Mouse (Mus musculus): ENCODE measurements at regions not wholly inside any gene's neighbourhood (a gene's known extent, or its start where the extent isn't known, plus 50 kb on each side); places are given as distances from the start of the nearest gene placed in this dataset.

- TF ChIP-seq CTCF (IDR thresholded peaks at IDR 0.05; ENCODE audit: borderline replicate concordance, insufficient read depth, low read depth, low read length): no peak
- no peak for TF ChIP-seq POLR2A (IDR thresholded peaks at IDR 0.05; ENCODE audit: borderline replicate concordance, insufficient read depth, low read length)
Observed at GRCm38 (mm10) chr8:8751208-8751607, 60.9 kb upstream of the Arglu1 start.

Measured in cerebellum, adult 2 months (tissue).